Mouse (Mus musculus): ENCODE results near the gene Gm49394. TPM values are rescaled to one million over a fixed set of nuclear protein-coding genes. Genes with fewer than 3 reads are reported as not detected.

The Gm49394 gene
- polyA plus RNA-seq (2012; rRNA removed; ENCODE audit: low replicate concordance) = not detected in 2 replicates

DNA sequence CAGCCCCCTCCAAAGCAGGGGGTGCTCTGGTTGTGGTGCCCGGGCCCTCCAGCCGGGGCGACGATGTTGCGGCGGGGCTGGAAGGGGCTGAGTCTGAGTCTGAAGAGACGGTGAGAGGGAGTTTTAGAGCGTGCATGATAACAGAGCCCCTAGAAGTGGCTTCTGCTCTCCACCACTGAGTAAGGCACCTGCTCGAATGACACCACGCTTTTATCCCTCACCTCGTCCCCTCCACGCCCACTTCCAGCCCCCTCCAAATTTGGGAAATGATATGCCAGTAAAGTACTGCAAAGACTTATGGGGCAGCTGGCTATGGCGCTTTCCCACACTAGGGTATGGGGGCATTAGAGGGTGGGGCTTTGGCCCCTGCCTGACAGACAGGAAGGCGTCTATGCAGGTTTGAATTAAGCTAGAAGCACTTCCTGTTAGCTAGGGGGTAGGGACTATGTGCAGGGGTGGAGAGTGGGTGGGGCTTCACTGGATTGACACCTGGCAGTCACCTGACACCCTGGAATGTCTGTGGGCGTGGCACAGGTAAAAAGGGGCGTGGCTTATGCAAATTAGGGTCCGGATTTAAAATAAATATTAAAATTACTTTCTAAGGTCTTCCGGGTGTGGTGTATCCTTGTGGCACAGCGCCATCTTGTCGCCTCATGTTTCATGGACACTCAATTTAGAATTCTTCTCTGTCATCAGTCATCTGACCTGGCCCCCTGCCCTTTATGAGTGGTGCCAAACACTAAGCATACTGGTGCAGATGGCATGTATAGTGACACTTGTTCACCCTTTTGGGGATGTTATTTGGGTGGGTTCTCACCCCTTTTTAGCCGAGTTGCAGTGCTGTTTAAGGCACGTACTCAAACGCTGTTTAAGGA lies at the start of gene Gm49394:
Gm49394 (minus strand) TSS at position 192 of the 875 bp plus-strand sequence.

DNA sequence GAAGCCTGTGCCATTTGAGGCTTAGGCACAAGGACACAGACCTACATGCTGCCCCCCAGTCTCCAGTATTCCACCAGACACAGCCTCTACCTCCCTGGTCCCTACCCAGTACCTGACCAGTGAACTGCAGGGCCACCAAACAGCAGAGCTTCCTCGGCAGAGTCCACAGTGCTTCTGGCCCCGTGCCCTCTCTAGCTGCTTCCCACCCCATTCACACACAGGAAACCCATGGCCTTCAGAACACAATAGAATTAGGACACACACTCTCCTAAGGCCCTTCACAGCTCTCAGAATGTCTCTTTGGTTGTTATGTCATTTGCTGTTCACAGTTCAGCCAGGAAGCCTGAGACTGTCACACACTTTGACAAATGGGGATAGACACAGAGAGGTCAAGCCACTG lies 3.1 kb downstream of the Gm49394 start, which contains the start of gene Igf2:
Igf2 (minus strand) TSS at position 158 of the 400 bp plus-strand sequence.

Other genes starting within 250 kb of the Gm49394 start
- gene Syt8, start 235.1 kb downstream of the Gm49394 start, polyA plus RNA-seq (2012; rRNA removed; ENCODE audit: low replicate concordance) = 2.3 and 4.5 TPM in 2 replicates
- gene Tnni2, start 228.1 kb downstream of the Gm49394 start, polyA plus RNA-seq (2012; rRNA removed; ENCODE audit: low replicate concordance) = 1.6 and 1,647 TPM in 2 replicates
- gene Lsp1, start 209.1 kb downstream of the Gm49394 start, polyA plus RNA-seq (2012; rRNA removed; ENCODE audit: low replicate concordance) = 322 and 346 TPM in 2 replicates
- 1.1 and 647 TPM in 2 replicates for gene Tnnt3, start 171.1 kb downstream of the Gm49394 start, polyA plus RNA-seq (2012; rRNA removed; ENCODE audit: low replicate concordance)
- gene Mrpl23, start 137.3 kb downstream of the Gm49394 start, polyA plus RNA-seq (2012; rRNA removed; ENCODE audit: low replicate concordance) = 13.1 and 21.3 TPM in 2 replicates
- gene Igf2, start 3.1 kb downstream of the Gm49394 start, polyA plus RNA-seq (2012; rRNA removed; ENCODE audit: low replicate concordance) = 20.8 and 29.4 TPM in 2 replicates
- 0.76 TPM in 1 of 2 replicates, not detected in the other for gene Ins2, start 73.4 kb upstream of the Gm49394 start, polyA plus RNA-seq (2012; rRNA removed; ENCODE audit: low replicate concordance)

Measured in mammary gland, adult 2 months (tissue).